Mouse (Mus musculus) intestine, postnatal 0 days (tissue): ENCODE results near the gene Spcs2. TPM values are rescaled to one million over a fixed set of nuclear protein-coding genes. Genes with fewer than 3 reads are reported as not detected.
"Not testable (repeated sequence)": the region's sequence is repeated elsewhere in the genome, so short reads cannot be mapped to it uniquely, and the experiment has no call there.

Experiments
- ATAC-seq: fragments of 200-750 bp; cut with Nextera tagmentation; 2 replicates; pipeline ENCODE4 v1.8.0; 2017; ENCODE audit warnings: mild to moderate bottlenecking, moderate TSS enrichment, moderate library complexity
- H3K27ac ChIP-seq: fragments of 300-500 bp; sonication (generic); 2 replicates; pipeline ENCODE4 v1.5.1; 2014; ENCODE audit warnings: mild to moderate bottlenecking, low read depth, low read length, moderate library complexity
- H3K27me3 ChIP-seq: fragments of 300-500 bp; sonication (generic); replicated peaks from 2 replicates; pipeline ENCODE4 v1.6.1; 2014; ENCODE audit warnings: low read length, mixed read lengths; ENCODE audit not compliant: control insufficient read depth, insufficient read depth
- H3K36me3 ChIP-seq: fragments of 300-500 bp; sonication (generic); 2 replicates; pipeline ENCODE4 v1.6.1; 2014; ENCODE audit warnings: mild to moderate bottlenecking, moderate library complexity; ENCODE audit not compliant: control insufficient read depth, insufficient read depth
- H3K4me1 ChIP-seq: fragments of 300-500 bp; sonication (generic); replicated peaks from 2 replicates; pipeline ENCODE4 v1.6.1; 2014; ENCODE audit warnings: antibody characterized with exemption, low read length, mixed read lengths; ENCODE audit not compliant: control insufficient read depth, insufficient read depth
- H3K4me2 ChIP-seq: fragments of 300-500 bp; sonication (generic); replicated peaks from 2 replicates; pipeline ENCODE4 v1.6.1; 2014; ENCODE audit warnings: low read depth, mild to moderate bottlenecking, moderate library complexity
- H3K4me3 ChIP-seq: fragments of 300-500 bp; sonication (generic); 2 replicates; pipeline ENCODE4 v1.5.1; 2014; ENCODE audit warnings: low read depth, low read length
- H3K9ac ChIP-seq: fragments of 300-500 bp; sonication (generic); 2 replicates; pipeline ENCODE4 v1.6.1; 2014; ENCODE audit warnings: mild to moderate bottlenecking, low read depth, low read length
- H3K9me3 ChIP-seq: fragments of 300-500 bp; sonication (generic); 2 replicates; pipeline ENCODE4 v1.6.1; 2016; ENCODE audit warnings: mixed run types; ENCODE audit not compliant: control insufficient read depth
- CTCF ChIP-seq: sonication (generic); IDR thresholded peaks from 2 replicates; pipeline ENCODE4 v1.5.1; 2016; ENCODE audit warnings: low read depth, mild to moderate bottlenecking, control low read depth, antibody characterized with exemption, moderate library complexity
- WGBS: fragments of 180-500 bp; shearing (Covaris S2); extraction: QIAGEN DNeasy Blood & Tissue Kit; methylation state at CpG from one replicate; pipeline ENCODE4 v1.1.7; 2014; 5-methylcytosine and 5-hydroxymethylcytosine counted together
- polyA plus RNA-seq: library from polyadenylated mRNA; unstranded; fragments of >200 nt; fragmentation: Nextera tagmentation; extraction: Ambion mirVana; gene quantifications from 2 replicates; pipeline ENCODE4 v1.2.1, GENCODE M21; 2015

The Spcs2 gene
- polyA plus RNA-seq, 1 experiment from 2014 or later, result 238 TPM

DNA sequence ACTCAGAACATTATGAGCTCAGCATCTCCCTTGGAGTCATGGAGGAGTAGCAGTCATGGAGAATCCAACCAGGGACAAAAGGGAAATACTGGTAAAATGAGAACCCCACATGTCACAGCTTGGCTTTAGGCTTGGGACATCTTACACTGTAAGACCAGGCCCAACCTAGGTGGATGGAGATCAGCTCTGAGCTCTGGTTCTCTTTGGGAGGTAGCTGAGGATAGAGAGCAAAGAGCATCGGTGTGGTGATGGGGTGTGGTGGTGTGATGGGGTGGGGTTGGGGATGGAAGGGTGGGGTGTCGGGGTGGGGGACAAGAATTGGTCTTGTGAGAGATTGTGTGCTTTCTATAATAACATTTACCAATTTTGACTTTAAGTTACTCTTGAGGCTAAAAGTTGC, 52.4 kb downstream of the Spcs2 start:
- no peak for ATAC-seq
- no peak for TF ChIP-seq CTCF
- Histone ChIP-seq H3K9ac (no peak overlapping the region), H3K4me2 (no peak overlapping the region), H3K4me1 (no peaks in the 10 kb centered on the region), H3K4me3 (no peak overlapping the region), H3K9me3 (no peaks in the 10 kb centered on the region), H3K27ac (no peak overlapping the region), H3K36me3 (peaks cover 35% of the 10 kb centered on the region), H3K27me3 (no peaks in the 10 kb centered on the region)
- 87% methylated on average over 2 of the region's 2 CpGs for WGBS

- not testable (repeated sequence) for H3K4me2 ChIP-seq, H3K9ac ChIP-seq, ATAC-seq, H3K27ac ChIP-seq, H3K36me3 ChIP-seq, H3K4me1 ChIP-seq, H3K9me3 ChIP-seq, H3K27me3 ChIP-seq, H3K4me3 ChIP-seq
- 62% methylated on average over 7 of the region's 7 CpGs for WGBS
Measured at GRCm38 (mm10) chr7:99807043-99807442, 56.2 kb downstream of the Spcs2 start.

- Histone ChIP-seq H3K4me2 (no peak overlapping the region), H3K4me3 (no peak overlapping the region), H3K9me3 (no peaks in the 10 kb centered on the region), H3K36me3 (no peaks in the 10 kb centered on the region), H3K4me1 (no peaks in the 10 kb centered on the region), H3K9ac (no peak overlapping the region), H3K27ac (no peak overlapping the region), H3K27me3 (no peaks in the 10 kb centered on the region)
- ATAC-seq, result no peak
- 71% methylated on average over 1 of the region's 1 CpGs for WGBS
- no peak for TF ChIP-seq CTCF
Measured at GRCm38 (mm10) chr7:99805340-99805739, 57.9 kb downstream of the Spcs2 start.

DNA sequence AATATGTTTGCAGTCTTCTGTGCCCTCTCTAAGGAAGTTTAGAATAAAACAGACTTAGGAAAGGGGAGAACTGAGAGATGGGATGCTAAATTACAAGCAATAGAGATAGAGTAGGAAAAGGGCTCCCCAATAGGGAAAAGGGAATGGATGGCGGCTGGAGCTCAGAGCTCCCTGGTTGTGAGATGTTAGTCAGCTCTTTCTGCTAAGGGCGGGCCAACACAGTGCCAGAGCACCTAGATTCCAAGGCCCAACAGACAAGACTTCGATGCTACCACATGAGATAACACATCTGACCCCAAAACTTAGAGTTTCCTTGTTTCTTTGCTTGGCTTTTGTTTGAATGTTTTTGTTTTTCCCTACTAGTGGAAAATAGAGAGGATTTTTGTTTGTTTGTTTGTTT, 59.2 kb downstream of the Spcs2 start:
- H3K27me3 ChIP-seq, H3K27ac ChIP-seq, H3K36me3 ChIP-seq, H3K4me2 ChIP-seq, ATAC-seq, H3K9me3 ChIP-seq, H3K9ac ChIP-seq, H3K4me1 ChIP-seq, H3K4me3 ChIP-seq: not testable (repeated sequence)
- WGBS, result 87% methylated on average over 3 of the region's 3 CpGs

- ATAC-seq, result no peak
- no peak overlapping the region for H3K27ac ChIP-seq
- H3K27me3 ChIP-seq, result no peaks in the 10 kb centered on the region
- no peak overlapping the region for H3K4me3 ChIP-seq
- no peak for TF ChIP-seq CTCF
- no peaks in the 10 kb centered on the region for H3K9me3 ChIP-seq
- no peaks in the 10 kb centered on the region for H3K36me3 ChIP-seq
- no peak overlapping the region for H3K9ac ChIP-seq
- no peak overlapping the region for H3K4me2 ChIP-seq
- no peaks in the 10 kb centered on the region for H3K4me1 ChIP-seq
- WGBS, result 49% methylated on average over 8 of the region's 8 CpGs
Measured at GRCm38 (mm10) chr7:99803535-99803934, 59.7 kb downstream of the Spcs2 start.

DNA sequence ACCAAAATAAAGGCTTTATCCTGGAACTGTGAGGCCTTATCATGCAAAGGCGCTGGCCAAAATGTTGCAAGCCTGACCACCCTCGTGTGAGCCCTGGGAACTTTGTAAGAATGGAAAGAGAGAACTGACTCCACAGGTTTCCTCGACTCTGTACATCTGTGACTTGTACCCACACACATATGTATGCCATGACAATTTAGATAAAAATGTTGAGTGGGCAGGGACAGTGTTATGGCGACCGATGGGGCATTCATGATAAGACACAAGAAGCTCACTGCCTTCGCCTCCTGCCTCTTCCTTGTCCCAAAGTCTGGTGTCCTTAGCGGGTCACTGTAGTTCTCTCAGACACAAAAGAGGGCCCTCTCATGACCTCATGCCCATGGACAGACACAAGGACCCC, 64.1 kb downstream of the Spcs2 start:
- no peak for TF ChIP-seq CTCF
- Histone ChIP-seq H3K27me3 (peaks cover 7% of the 10 kb centered on the region; the same call in 1 of the 2 replicates), H3K4me3 (no peak overlapping the region), H3K9me3 (no peaks in the 10 kb centered on the region), H3K27ac (no peak overlapping the region), H3K9ac (no peak overlapping the region), H3K4me1 (no peaks in the 10 kb centered on the region), H3K36me3 (no peaks in the 10 kb centered on the region), H3K4me2 (no peak overlapping the region)
- no peak for ATAC-seq
- WGBS, result 72% methylated on average over 7 of the region's 7 CpGs

DNA sequence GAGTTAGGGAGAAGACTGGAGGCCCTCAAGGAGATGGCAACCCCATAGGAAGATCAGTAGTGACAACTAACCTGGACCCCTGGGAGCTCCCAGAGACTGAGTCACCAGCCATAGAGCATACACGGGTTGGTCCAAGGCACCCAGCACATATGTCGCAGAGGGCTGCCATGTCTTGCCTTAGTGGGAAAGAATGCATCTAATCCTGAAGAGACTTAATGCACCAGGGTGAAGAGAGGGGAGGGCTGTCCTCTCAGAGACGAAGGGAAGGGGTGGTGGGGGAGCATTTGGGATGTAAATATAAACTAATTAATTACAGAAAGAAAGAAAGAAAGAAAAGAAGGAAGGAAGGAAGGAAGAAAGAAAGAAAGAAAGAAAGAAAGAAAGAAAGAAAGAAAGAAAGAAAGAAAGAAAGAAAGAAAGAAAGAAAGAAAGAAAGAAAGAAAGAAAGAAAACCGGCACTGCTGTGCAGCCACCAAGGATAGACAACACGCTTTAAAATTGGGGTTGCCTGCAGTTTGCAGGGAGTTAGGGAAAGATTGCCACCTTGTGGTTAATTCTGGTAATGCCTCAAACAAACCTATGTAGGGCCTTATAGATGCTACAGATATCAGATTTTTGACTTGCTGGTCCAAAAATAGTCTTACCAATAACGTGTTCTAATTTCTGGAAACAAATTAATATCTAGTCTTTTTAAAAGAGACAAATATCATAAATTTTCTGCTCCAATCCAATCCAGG, 65.2 kb downstream of the Spcs2 start:
- no peaks in the 10 kb centered on the region for H3K9me3 ChIP-seq
- no peak overlapping the region for H3K27ac ChIP-seq
- WGBS, result 35% methylated on average over 6 of the region's 6 CpGs
- no peaks in the 10 kb centered on the region for H3K4me1 ChIP-seq
- no peak overlapping the region for H3K4me3 ChIP-seq
- no peak overlapping the region for H3K9ac ChIP-seq
- no peak for ATAC-seq
- H3K4me2 ChIP-seq, result no peak overlapping the region
- peak; percentile 88 for TF ChIP-seq CTCF
- H3K27me3 ChIP-seq, result peaks cover 7% of the 10 kb centered on the region; the same call in 1 of the 2 replicates
- H3K36me3 ChIP-seq, result no peaks in the 10 kb centered on the region
